Mouse (Mus musculus) hindbrain, embryonic 16.5 days (tissue): ENCODE results near the gene Foxp1. TPM values are rescaled to one million over a fixed set of nuclear protein-coding genes. Genes with fewer than 3 reads are reported as not detected.

Source experiments
- ATAC-seq: fragments of 200-750 bp; cut with Nextera tagmentation; 2 replicates; pipeline ENCODE4 v1.8.0; 2017; ENCODE audit warnings: moderate TSS enrichment, moderate library complexity
- H3K27ac ChIP-seq: fragments of 300-500 bp; sonication (generic); 2 replicates; pipeline ENCODE4 v1.5.1; 2014; ENCODE audit warnings: low read depth, mild to moderate bottlenecking, control low read depth, low read length, moderate library complexity
- H3K27me3 ChIP-seq: fragments of 300-500 bp; sonication (generic); replicated peaks from 2 replicates; pipeline ENCODE4 v1.6.1; 2014; ENCODE audit warnings: low read length; ENCODE audit not compliant: control insufficient read depth, insufficient read depth
- H3K36me3 ChIP-seq: fragments of 300-500 bp; sonication (generic); 2 replicates; pipeline ENCODE4 v1.6.1; 2014; ENCODE audit warnings: mild to moderate bottlenecking, low read length, moderate library complexity, mixed read lengths; ENCODE audit not compliant: control insufficient read depth, insufficient read depth
- H3K4me1 ChIP-seq: fragments of 300-500 bp; sonication (generic); 2 replicates; pipeline ENCODE4 v1.6.1; 2014; ENCODE audit warnings: low read depth, low read length; ENCODE audit not compliant: control insufficient read depth, insufficient read depth
- H3K4me2 ChIP-seq: fragments of 300-500 bp; sonication (generic); 2 replicates; pipeline ENCODE4 v1.6.1; 2014; ENCODE audit warnings: mild to moderate bottlenecking, low read length, control low read depth, moderate library complexity
- H3K4me3 ChIP-seq: fragments of 300-500 bp; sonication (generic); 2 replicates; pipeline ENCODE4 v1.5.1; 2014; ENCODE audit warnings: mild to moderate bottlenecking, low read length, control low read depth, moderate library complexity
- H3K9ac ChIP-seq: fragments of 300-500 bp; sonication (generic); 2 replicates; pipeline ENCODE4 v1.6.1; 2014; ENCODE audit warnings: low read depth, mild to moderate bottlenecking, control low read depth, low read length, moderate library complexity
- H3K9me3 ChIP-seq: fragments of 300-500 bp; sonication (generic); 2 replicates; pipeline ENCODE4 v1.6.1; 2014; ENCODE audit warnings: mild to moderate bottlenecking, low read length, moderate library complexity; ENCODE audit not compliant: control insufficient read depth
- WGBS: fragments of 180-500 bp; shearing (Covaris S2); extraction: QIAGEN DNeasy Blood & Tissue Kit; methylation state at CpG from one replicate; pipeline ENCODE4 v1.1.7; 2014; 5-methylcytosine and 5-hydroxymethylcytosine counted together
- polyA plus RNA-seq: library from polyadenylated mRNA; unstranded; fragments of >200 nt; fragmentation: Nextera tagmentation; extraction: Ambion mirVana; gene quantifications from 2 replicates; pipeline ENCODE4 v1.2.1, GENCODE M21; 2015

Foxp1 gene
- polyA plus RNA-seq, 1 experiment from 2014 or later, result 47.8 TPM

GRCm38 (mm10) chr6:99182777-99183176 is 339.7 kb downstream of the Foxp1 start:
- Histone ChIP-seq H3K4me2 (no peak overlapping the region), H3K9ac (no peak overlapping the region), H3K27me3 (no peaks in the 10 kb centered on the region), H3K36me3 (no peaks in the 10 kb centered on the region), H3K27ac (no peak overlapping the region), H3K9me3 (no peaks in the 10 kb centered on the region), H3K4me1 (no peaks in the 10 kb centered on the region), H3K4me3 (no peak overlapping the region)
- 83% methylated on average over 4 of the region's 4 CpGs for WGBS
- no peak for ATAC-seq

GRCm38 (mm10) chr6:99176216-99176615 is 346.3 kb downstream of the Foxp1 start:
- WGBS, result 93% methylated on average over 3 of the region's 3 CpGs
- no peak for ATAC-seq

GRCm38 (mm10) chr6:99175377-99175776 is 347.1 kb downstream of the Foxp1 start:
- Histone ChIP-seq H3K4me3 (no peak overlapping the region), H3K4me1 (no peaks in the 10 kb centered on the region), H3K9ac (no peak overlapping the region), H3K27me3 (no peaks in the 10 kb centered on the region), H3K36me3 (no peaks in the 10 kb centered on the region), H3K27ac (no peak overlapping the region), H3K4me2 (no peak overlapping the region), H3K9me3 (no peaks in the 10 kb centered on the region)
- WGBS, result 78% methylated on average over 5 of the region's 5 CpGs
- ATAC-seq, result no peak

More at GRCm38 (mm10) chr6:99176216-99176615, 346.3 kb downstream of the Foxp1 start:
- H3K9me3 ChIP-seq, result no peaks in the 10 kb centered on the region
- no peak overlapping the region for H3K4me2 ChIP-seq
- H3K27ac ChIP-seq, result no peak overlapping the region
- H3K27me3 ChIP-seq, result no peaks in the 10 kb centered on the region
- H3K36me3 ChIP-seq, result no peaks in the 10 kb centered on the region
- no peak overlapping the region for H3K4me3 ChIP-seq
- H3K9ac ChIP-seq, result no peak overlapping the region
- no peaks in the 10 kb centered on the region for H3K4me1 ChIP-seq

GRCm38 (mm10) chr6:99173902-99174210 is 348.7 kb downstream of the Foxp1 start:
- ATAC-seq, result no peak
- no peak overlapping the region for H3K27ac ChIP-seq
- no peaks in the 10 kb centered on the region for H3K27me3 ChIP-seq
- H3K4me1 ChIP-seq, result no peaks in the 10 kb centered on the region
- no peaks in the 10 kb centered on the region for H3K36me3 ChIP-seq
- no peaks in the 10 kb centered on the region for H3K9me3 ChIP-seq
- H3K4me3 ChIP-seq, result no peak overlapping the region
- H3K4me2 ChIP-seq, result no peak overlapping the region
- 80% methylated on average over 2 of the region's 2 CpGs for WGBS
- H3K9ac ChIP-seq, result no peak overlapping the region

- 81% methylated on average over 14 of the region's 14 CpGs for WGBS
- no peak overlapping the region for H3K4me2 ChIP-seq
- H3K27me3 ChIP-seq, result no peaks in the 10 kb centered on the region
- H3K9ac ChIP-seq, result no peak overlapping the region
- no peak overlapping the region for H3K27ac ChIP-seq
- no peaks in the 10 kb centered on the region for H3K36me3 ChIP-seq
- ATAC-seq, result no peak
- no peaks in the 10 kb centered on the region for H3K9me3 ChIP-seq
- H3K4me3 ChIP-seq, result no peak overlapping the region
- H3K4me1 ChIP-seq, result no peaks in the 10 kb centered on the region
Measured at GRCm38 (mm10) chr6:99173066-99173901, 349.2 kb downstream of the Foxp1 start.

- Histone ChIP-seq H3K9ac (no peak overlapping the region), H3K9me3 (no peaks in the 10 kb centered on the region), H3K36me3 (no peaks in the 10 kb centered on the region), H3K27me3 (no peaks in the 10 kb centered on the region), H3K4me1 (no peaks in the 10 kb centered on the region), H3K4me3 (no peak overlapping the region), H3K27ac (no peak overlapping the region), H3K4me2 (no peak overlapping the region)
- ATAC-seq, result no peak
- 90% methylated on average over 6 of the region's 6 CpGs for WGBS
Measured at GRCm38 (mm10) chr6:99172589-99172986, 349.9 kb downstream of the Foxp1 start.

GRCm38 (mm10) chr6:99171901-99172588 is 350.5 kb downstream of the Foxp1 start:
- Histone ChIP-seq H3K9me3 (no peaks in the 10 kb centered on the region), H3K36me3 (no peaks in the 10 kb centered on the region), H3K9ac (no peak overlapping the region), H3K4me3 (no peak overlapping the region), H3K4me2 (no peak overlapping the region), H3K4me1 (no peaks in the 10 kb centered on the region), H3K27me3 (no peaks in the 10 kb centered on the region), H3K27ac (no peak overlapping the region)
- 83% methylated on average over 8 of the region's 8 CpGs for WGBS
- ATAC-seq, result no peak

GRCm38 (mm10) chr6:99171281-99171825 is 351.2 kb downstream of the Foxp1 start:
- no peaks in the 10 kb centered on the region for H3K4me1 ChIP-seq
- H3K36me3 ChIP-seq, result no peaks in the 10 kb centered on the region
- 82% methylated on average over 6 of the region's 6 CpGs for WGBS
- no peaks in the 10 kb centered on the region for H3K27me3 ChIP-seq
- H3K4me3 ChIP-seq, result no peak overlapping the region
- no peak overlapping the region for H3K9ac ChIP-seq
- H3K9me3 ChIP-seq, result no peaks in the 10 kb centered on the region
- H3K4me2 ChIP-seq, result no peak overlapping the region
- no peak overlapping the region for H3K27ac ChIP-seq
- no peak for ATAC-seq

- no peak overlapping the region for H3K4me2 ChIP-seq
Measured at GRCm38 (mm10) chr6:99168727-99169126, 353.8 kb downstream of the Foxp1 start.

More at GRCm38 (mm10) chr6:99168727-99169126, 353.8 kb downstream of the Foxp1 start:
- no peaks in the 10 kb centered on the region for H3K36me3 ChIP-seq
- H3K4me3 ChIP-seq, result no peak overlapping the region
- H3K9me3 ChIP-seq, result no peaks in the 10 kb centered on the region
- no peak overlapping the region for H3K27ac ChIP-seq
- no peaks in the 10 kb centered on the region for H3K4me1 ChIP-seq
- no peak overlapping the region for H3K9ac ChIP-seq
- WGBS, result 86% methylated on average over 2 of the region's 2 CpGs
- ATAC-seq, result no peak
- H3K27me3 ChIP-seq, result no peaks in the 10 kb centered on the region
